Mouse (Mus musculus): ENCODE results near the gene Bola2.
"Not testable (repeated sequence)": the region's sequence is repeated elsewhere in the genome, so short reads cannot be mapped to it uniquely, and the experiment has no call there.

Bola2 gene

DNA sequence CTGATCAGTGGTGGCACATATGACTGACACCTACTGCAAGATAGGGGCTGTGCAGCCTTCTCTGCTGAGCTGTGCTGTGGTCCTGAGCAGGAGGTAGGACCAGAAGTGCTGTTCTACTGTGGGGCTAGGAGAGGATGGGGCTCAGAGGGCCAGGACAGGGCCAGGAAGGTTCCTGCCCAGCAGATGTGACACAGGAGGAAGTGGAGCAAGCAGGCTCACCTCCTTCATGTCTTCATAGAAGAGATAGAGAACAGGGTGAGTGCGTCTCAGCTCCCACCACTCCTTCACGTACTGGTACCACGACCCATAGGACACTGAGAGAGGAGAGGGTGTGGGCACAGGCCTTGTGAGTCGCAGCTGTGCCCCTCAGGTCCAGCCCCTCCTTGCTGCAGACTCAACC is 7.0 kb upstream of the Bola2 start:
- in situ Hi-C loops (cut with MboI, MseI), result not testable (repeated sequence)

- in situ Hi-C loops (cut with MboI, MseI), result no loop called here
These were observed 6.2 kb upstream of the Bola2 start for GRCm38 (mm10) chr7:126689021-126689420.

GRCm38 (mm10) chr7:126690737-126691136 is 4.5 kb upstream of the Bola2 start:
- in situ Hi-C loops (cut with MboI, MseI), result loop anchor here (5.0 kb wide), 2 partner anchors 43 to 123 kb away; partner anchors contain the start of genes Eif3c and Sgf29

GRCm38 (mm10) chr7:126691676-126692075 is 3.5 kb upstream of the Bola2 start:
- in situ Hi-C loops (cut with MboI, MseI), result loop anchor here (5.0 kb wide), 2 partner anchors 44 to 124 kb away; partner anchors contain the start of genes Eif3c and Sgf29

GRCm38 (mm10) chr7:126692426-126692825 is 2.8 kb upstream of the Bola2 start:
- in situ Hi-C loops (cut with MboI, MseI), result loop anchor here (5.0 kb wide), 2 partner anchors 45 to 125 kb away; partner anchors contain the start of genes Eif3c and Sgf29

DNA sequence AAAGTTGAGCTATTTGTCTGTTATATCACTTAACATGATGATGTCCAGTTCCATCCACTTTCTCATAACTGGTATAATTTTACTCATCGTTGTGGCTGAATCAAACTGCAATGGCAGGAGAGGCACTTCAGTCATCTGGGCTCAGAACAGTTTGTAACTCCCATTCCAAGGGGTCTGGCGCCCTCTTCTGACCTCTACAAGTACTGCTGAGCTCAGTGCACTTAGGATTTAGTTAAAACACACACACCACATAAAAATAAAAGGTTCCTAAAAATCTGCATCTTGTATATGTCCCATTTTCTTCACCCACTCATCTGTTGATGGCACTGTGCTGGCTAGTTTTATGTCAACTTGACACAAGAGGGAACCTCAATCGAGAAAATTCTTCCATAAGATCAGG is 1.9 kb upstream of the Bola2 start:
- in situ Hi-C loops (cut with MboI, MseI), result loop anchor here (5.0 kb wide), 2 partner anchors 46 to 126 kb away; partner anchors contain the start of genes Eif3c and Sgf29

- in situ Hi-C loops (cut with MboI, MseI), result loop anchor here (5.0 kb wide), 2 partner anchors 46 to 126 kb away; partner anchors contain the start of genes Eif3c and Sgf29
These were observed 1.4 kb upstream of the Bola2 start for GRCm38 (mm10) chr7:126693781-126694180.

GRCm38 (mm10) chr7:126694441-126695051 is 655 bp upstream of the Bola2 start:
- in situ Hi-C loops (cut with MboI, MseI), result loop anchor here (5.0 kb wide), 2 partner anchors 47 to 127 kb away; partner anchors contain the start of genes Eif3c and Sgf29

DNA sequence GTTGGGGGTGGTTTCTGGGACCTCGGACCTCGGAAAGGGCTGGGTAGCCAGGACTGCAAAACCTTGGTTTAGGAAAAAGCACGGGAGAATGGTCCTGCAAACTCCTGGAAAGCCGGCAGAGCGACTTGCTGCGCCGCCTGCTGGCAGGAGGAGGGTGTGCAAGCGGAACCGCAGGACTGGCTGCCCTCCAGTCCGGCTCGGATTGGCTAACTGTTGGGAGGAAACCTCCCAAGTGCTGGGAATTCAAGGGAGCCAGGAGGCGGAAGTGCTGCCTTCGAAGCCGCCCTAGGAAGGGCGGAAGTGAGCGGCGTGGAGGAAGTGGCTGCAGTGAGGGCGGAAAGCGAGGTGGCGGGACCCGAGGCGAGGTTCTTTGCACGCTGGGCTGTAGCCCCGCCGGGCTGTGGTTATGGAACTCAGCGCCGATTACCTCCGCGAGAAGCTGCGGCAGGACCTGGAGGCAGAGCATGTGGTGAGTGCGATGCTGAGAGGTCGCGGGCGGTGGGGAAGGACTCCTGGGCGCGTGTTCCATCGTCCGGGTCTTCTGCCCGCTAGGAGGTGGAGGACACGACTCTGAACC is 518 bp downstream of the Bola2 start, which contains the start of gene Slx1b:
Slx1b (minus strand) TSS at position 154 of the 577 bp plus-strand sequence.
- in situ Hi-C loops (cut with MboI, MseI), result no loop called here

DNA sequence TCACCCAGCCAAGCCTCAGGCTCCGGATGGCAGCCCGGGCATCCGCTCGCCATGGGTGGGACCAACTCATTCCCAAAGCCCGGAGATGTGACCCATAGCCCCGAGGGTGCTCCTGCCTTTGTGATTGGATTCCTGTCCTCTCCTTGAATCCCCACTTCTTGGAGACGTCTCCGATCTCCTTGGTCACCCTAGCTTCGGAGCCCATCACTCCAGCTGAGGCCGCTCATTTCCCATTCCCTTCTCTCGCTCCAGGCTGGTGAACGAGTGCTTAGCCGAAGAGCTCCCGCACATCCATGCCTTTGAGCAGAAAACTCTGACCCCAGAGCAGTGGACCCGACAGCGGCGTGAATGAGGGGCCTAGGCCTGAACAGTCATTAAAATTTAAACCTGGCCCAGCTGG is 1.1 kb downstream of the Bola2 start:
- in situ Hi-C loops (cut with MboI, MseI), result no loop called here

GRCm38 (mm10) chr7:126696886-126697285 is 1.7 kb downstream of the Bola2 start:
- in situ Hi-C loops (cut with MboI, MseI), result no loop called here

- in situ Hi-C loops (cut with MboI, MseI), result no loop called here
These were observed 2.6 kb downstream of the Bola2 start for GRCm38 (mm10) chr7:126697838-126698237.

DNA sequence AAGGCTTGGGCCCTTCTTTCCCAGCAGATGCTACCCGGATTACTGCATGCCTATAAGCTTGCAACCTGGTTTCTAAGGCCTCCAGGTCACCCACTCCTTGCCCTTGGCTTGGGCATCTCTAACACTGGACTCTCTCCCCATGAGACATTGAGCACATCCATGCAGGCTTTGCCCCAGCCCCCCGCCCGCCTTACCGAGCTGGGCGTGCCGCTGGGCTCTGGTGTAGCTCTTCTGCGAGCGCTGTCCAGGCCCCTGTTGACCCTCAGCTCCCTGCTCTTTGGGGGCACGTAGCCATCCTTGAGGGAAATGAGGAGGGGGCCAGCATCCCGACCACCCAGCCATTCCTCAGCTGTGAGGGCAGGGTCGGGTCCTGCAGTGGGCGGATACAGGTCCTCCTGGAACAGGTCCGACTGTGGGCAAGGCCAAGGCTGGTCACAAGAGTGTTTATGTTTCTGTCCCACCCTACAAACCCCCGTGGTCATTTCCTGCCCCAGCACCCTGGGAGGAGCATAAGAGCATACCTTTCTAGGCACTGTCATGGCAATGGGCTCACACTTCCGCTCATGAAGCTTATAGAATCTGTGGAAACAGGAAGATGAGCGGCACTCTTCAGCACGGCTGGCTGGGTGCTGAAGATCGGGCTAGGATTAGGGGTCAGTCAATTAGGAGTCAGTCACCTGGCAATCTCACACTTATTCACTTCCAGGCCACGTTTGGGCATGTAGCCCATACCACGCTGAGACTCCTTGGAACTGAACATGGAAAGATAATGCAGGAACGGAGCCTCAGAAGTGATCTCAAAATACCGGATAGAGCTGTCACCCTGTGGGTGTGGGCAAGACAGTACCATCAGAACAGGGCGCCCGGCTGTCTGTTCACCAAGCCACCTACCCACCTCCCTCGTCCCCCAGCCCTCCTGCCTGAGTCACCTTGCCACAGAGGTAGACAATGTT is 5.1 kb downstream of the Bola2 start:
- in situ Hi-C loops (cut with MboI, MseI), result loop anchor here (5.0 kb wide), 1 partner anchor 97 kb away; the partner anchor contains the start of gene Fam57b

- in situ Hi-C loops (cut with MboI, MseI), result loop anchor here (5.0 kb wide), 1 partner anchor 96 kb away; the partner anchor contains the start of gene Fam57b
These were observed 5.9 kb downstream of the Bola2 start for GRCm38 (mm10) chr7:126701070-126701469.

- in situ Hi-C loops (cut with MboI, MseI), result loop anchor here (5.0 kb wide), 1 partner anchor 96 kb away; the partner anchor contains the start of gene Fam57b
These were observed 6.6 kb downstream of the Bola2 start for GRCm38 (mm10) chr7:126701559-126702357.

DNA sequence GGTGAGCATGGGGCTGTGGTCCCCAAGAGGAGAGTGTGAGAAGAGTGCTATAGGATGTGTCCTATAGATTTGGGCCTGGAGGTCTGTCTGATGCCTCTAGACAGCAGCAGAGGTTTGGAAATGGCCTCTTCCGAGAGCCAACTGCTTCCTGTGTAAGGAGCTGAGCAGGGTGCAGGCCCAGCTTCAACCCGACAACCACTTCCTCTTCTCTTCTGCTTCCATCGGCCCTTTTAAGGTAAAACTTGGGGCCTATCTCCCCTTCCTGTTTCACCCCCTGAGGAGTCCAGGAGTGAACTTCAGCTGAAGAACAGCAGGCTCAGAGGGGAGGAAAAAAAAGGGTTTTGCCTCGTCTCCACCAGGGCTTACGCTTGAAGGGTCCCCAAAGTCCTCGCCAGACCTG is 7.2 kb downstream of the Bola2 start:
- in situ Hi-C loops (cut with MboI, MseI), result loop anchor here (5.0 kb wide), 1 partner anchor 95 kb away; the partner anchor contains the start of gene Fam57b

DNA sequence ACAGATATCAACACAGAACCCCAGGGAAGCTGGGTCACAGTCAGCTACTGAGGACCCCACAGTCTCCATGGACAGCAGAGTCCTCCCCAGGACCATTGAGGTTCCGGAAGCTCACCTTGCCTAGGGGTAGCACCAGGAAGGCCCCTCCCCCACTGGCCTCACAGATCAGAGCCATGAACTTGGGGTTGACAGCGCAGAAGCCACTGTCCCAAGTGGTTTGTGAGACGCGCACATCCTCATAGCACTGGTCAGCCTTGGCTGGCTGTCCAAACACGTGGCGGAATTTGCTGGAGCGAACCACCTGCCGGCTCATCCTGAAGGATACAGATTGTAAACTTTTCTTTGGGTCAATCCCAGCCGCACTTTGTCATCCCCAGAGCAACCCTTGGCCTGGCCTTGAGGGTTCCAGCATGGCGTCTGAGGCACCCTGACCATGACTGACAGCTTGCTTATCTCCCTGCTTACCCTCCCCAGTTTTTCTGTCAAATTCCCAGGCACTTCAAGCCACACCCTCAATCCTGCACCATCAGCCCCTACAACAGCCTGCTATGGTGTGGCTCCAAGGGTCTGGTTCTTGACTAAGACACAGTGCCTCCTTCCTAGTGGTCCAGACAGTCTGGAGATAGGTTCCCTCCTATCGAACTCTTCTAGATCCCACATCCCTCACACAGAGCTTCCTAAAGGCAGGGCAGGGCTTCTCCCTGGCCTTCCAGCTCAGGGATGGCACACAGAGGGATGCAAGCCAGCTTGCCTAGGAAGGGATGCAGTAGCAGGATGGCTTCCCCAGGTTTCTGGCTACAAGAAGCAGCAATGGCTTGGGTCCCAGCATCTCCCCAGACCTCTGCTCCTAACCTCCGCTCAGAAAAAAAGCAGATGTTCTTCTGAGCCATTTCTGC is 7.9 kb downstream of the Bola2 start:
- in situ Hi-C loops (cut with MboI, MseI), result loop anchor here (5.0 kb wide), 1 partner anchor 94 kb away; the partner anchor contains the start of gene Fam57b

GRCm38 (mm10) chr7:126703757-126704077 is 8.5 kb downstream of the Bola2 start:
- in situ Hi-C loops (cut with MboI, MseI), result loop anchor here (5.0 kb wide), 1 partner anchor 94 kb away; the partner anchor contains the start of gene Fam57b

All from T-helper 2 cell (primary cell).